Mouse (Mus musculus) layer of hippocampus, adult 11-12 months (tissue): ENCODE measurements at regions not wholly inside any gene's neighbourhood (a gene's known extent, or its start where the extent isn't known, plus 50 kb on each side); places are given as distances from the start of the nearest gene placed in this dataset.

Experiments used
- DNase-seq: peaks from one replicate; pipeline ENCODE4 v3.0.0; 2022; ENCODE audit warnings: low spot score

DNA sequence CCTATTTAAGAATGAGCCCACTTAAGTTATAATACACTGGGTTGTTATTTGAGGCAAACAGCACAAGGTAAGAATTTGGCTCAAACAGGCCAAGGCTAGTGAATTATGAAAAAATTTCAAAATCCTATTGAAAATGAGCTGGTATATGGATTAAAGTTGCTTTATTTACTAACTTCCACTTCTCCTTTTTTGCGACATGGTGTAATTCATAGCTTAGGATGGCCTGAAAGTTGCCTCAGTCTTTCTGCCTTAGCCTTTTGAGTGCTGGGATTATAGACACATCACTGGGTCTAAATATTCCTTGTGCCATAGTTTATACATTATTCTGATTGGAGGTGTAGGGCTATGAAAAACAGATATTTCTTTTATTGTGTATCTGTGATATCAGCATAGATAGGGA lies 81.9 kb downstream of the Edem1 start:
- DNase-seq: no peak

DNA sequence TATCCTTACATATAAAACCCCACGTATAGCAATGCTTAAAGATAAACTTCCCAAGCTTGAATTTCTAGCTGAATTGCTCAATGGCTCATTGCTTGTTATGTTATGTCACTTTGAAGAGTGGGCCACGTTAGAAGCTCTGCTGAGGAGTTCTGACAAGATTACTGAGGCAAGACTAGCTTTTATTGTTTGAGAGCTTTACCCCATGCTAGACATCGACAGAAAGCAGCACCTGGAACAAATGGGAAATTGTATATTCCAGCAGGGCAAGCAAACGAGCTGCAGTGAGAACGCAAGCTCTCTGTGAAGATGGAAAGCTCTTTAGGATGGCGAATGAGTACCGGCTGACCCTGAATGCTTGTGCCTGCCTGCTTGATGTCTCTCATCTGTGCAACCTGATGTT lies 84.1 kb downstream of the Edem1 start:
- no peak for DNase-seq

DNA sequence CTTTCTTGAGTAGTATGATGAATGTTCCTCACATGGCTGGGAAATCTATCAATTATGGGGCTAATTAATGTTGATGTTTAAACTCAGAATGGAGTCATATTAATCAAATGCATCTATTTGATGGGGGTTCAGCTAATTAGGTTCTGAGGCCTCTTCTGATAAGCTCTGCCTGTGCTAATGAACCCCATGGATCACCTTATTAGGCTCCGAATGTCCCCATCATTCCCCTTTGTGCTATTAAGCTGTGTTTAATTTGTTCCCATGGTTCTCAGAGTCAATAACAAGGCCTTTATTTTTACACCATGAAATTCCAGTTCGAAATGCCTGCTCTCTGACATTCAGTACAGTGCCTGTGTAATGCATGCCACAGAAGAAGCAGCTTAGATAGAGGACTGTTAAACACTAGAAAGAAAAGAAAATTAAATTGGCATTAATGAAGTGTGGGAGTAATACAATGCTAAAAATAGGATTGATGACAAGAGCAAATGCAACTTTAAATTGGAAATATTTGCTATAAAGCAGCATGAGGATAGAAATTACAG lies 91.0 kb downstream of the Edem1 start:
- no peak for DNase-seq

DNA sequence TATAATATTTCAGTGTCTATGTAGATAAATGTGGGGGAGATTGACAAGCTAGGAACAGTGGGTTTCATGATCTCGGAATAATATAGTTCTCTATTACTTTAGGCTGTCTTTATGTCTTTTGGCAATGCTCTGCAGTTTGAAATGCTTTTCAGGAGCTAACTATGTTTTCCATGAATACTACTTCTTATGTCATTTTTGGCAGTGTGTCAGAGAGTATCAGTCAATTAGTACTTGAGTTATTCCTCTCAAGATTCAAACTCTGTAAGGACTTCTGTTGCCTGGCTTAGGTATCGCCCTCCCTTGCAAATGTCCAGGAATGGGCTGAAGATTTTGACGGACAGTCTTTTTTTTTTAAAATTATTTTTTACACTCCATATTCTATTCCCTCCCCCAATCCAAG lies 92.7 kb downstream of the Edem1 start:
- no peak for DNase-seq

DNA sequence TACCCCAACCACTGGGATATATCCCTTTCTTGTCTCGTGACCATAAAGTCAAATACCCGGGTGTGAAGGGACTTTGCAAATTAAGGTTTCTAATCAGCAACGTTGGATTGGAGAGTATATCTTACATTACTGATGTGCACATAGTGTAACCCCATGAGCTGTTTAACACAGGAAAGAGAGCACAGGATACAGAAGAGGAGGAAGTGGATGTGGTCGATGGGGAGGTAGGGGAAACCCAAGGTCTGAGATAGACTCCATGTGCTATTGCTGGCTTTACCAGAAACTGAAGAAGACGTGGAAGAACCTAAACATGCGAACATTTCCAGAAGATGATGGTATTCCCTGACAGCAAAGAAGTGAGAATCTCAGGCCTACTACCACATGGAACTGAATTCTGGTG lies 94.1 kb downstream of the Edem1 start:
- no peak for DNase-seq

DNA sequence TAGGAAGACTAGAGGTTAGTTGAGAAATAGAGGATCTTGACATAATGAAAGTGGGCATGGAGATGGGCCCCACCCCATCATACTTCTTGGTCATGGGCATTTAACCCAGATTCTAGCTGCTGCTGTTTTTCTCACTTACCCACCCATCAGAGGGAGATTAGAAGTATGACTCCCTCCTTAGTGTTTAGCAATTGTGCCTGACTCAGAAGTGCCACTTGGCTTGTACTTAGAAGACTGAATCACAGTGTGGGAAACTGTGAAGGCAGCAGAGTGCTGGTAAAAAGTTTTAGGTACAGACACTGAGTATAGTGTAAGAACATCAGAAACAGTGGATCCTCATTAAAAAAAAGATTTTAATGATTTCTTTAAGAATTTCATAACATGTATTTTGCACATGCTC lies 100.5 kb downstream of the Edem1 start:
- no peak for DNase-seq

DNA sequence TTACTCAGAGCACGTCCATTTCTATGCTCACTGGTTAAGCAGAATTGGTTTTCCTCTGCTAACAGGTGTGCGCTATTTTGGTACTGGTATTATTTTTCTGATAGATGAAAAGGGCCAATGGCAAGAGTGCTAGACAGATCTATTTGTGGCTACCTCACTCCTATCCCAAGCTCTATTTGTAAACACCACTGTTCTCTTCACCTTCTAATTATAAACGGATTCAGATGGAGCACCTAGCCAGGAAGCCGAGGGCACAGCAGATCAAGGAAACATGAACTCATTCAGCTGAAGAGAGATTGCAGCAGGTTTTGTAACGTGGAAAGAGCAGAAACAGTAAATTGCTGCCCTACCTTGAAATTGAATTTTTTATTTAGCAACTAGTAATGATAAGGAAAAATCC lies 110.2 kb downstream of the Edem1 start:
- no peak for DNase-seq

DNA sequence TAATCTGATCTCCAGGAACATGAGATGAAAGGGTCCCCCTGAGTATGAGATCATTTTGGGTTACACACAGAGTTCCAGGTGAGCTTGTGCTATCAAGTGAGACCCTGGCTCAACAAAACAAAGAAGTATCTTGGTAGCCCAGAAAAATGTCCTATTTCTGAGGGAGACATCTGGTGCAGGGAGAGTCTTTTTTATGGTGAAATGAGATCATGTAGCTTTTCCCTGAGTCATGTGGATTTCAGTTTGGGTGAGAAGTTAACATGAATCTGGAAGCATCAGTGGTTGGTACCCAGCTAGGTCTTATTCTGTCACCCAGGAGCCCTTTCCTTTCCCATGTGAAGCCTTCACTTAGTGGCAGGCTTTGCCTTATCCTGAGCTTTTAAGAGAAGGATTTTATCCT lies 113.8 kb downstream of the Edem1 start:
- DNase-seq: no peak

DNA sequence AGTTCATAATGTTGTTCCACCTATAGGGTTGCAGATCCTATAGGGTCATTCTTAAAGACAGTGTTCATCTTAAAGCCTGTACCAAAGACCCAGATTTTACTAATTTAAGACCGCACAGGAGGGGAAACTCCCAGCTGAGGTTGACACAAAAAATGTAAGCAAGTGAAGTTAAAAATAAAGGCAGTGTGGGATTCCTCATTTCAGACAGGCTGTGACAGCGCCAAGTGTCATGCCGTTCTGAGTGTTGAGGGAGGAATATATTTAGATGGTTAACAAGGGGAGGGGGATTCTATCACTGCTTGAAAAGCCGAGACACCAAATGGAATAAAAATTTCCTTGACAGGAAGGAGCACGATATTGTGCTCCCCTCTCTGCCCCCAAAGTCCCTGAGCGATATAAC lies 123.9 kb downstream of the Edem1 start:
- no peak for DNase-seq

DNA sequence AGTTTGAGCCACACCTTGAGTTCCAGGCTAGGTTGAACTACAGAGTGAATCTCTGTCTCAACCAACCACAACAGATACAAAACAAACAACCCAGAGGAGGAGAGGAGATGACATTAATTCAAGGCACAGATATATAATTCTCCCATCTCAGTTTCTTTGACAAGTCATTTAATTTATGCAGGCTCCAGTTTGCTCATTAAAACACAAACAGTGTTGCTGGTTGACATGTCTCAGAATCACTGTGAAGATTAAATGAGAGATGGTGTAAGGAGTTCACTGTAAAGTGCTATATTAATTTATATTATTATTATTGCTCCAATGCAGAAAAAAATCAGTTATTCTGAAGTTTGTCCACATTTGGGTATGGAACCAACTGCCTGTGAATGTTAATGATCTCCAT lies 134.4 kb downstream of the Edem1 start:
- DNase-seq: no peak

DNA sequence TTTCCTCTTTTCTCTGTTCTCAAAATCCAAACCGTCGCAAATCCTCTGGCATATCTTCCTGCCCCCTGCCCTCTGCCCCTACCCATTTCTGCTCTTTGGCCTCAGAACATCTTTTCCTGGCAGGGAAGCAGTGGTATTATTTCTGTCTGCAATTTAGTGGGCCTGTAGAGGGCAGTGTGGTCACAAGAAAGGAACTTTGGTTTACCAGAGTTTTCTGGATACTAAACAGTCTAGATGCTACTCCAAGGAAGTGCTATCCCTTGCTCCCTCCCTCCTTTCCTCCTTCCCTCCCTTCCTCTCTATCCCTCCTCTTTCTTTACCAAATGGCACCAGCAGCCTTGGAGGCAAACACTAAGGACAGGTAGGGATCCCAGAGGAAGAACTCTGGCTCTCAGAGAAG lies 134.9 kb downstream of the Edem1 start:
- DNase-seq: peak; percentile 81

DNA sequence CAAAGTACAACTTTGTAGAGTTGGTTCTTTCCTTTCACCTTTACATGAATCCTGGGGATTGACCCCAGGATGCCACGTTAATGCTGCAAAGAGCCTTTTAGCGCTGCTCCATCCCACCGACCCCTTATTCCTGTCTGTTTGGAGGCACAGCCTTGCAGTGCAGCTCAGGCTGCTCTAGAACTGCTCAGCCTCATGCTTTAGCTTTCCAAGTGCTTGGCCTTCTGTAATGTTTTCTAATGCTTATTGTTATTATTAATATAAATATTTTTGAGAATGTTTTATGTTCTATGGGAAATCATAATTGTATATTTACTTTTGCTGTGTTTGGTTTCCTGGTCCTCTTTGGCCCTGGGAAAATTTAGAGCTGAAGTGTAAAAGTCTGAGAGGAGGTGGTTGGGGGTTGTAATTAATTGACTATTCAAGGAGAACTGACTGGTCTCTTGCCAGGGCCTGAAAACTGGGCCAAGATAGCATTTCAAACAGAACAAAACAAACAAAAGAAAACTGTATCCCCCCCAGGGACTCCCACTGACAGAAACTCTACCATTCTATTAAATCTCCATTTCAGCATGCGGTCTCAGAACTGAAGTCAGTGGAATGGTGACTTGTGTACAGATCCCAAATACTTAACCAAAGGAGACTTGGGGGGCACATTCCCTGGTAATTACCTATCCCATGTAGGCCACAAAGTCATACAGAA lies 141.2 kb downstream of the Edem1 start:
- DNase-seq: no peak

DNA sequence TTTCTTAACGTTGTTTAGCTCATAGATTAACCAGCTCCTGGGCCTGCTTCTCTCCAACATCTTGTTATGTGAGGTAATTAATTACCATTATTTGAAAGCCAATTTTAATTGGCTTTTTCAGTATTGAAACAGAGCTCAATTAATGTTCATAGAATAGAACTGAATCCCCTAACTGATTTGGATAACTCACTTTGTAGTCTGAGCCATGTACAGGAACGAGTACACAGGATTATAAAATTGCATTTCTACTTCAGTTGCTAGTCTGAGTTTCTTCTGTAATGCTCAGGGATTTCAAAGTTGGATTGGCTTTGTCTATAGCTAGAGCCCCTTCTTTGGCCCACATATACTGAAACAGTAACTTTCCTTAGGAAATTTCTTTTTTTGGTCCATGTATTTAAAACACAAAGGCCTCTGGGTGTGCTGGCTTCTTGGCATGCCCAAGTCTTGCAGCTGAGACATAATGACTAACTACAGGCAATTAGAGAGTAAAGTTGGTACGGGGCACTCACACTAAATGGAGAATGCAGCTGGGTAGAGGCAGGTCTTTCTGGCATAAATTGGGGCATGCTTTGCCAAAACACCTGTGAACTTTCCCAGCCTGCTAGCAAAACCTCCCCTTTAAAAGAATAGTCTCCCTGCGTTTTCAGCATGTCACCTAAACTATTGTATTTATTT lies 143.1 kb downstream of the Edem1 start:
- no peak for DNase-seq

DNA sequence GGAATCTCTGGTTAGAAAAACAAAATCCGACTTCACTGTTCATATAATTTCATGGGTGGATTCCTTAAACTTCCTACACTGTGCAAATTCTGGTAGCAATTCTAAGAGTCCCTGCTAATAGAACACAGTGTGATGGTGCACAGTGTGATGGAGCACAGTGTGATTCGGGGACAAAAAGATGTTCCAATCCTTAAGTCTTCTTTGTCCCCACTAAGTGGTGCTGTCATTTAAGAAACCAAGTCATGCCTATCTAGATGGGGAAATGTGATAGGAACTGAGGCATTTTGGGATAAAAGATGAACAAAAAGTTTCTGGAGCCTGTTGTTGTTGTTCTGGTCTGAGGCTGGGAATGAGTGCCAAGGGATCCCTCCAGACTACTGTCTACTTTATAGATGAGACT lies 145.3 kb downstream of the Edem1 start:
- peak; percentile 0 for DNase-seq

DNA sequence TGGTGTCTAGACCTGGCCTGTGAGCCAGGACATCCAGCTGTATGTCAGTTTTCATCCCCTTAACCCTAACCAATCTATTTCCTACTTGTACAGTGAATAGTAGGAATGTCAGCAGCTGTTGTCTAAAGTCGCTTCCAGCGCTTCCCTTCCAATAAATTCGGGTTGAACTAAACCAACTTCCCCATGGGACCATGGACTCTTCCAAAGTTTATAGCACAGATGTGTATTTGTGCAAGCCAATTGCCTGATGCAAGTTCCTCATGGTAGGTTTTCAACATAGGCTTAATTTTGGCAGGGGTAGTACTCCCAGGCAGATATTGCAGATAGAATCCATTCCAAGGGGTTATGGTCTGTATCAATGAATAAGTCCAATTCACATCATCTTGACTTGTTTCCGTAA lies 161.1 kb downstream of the Edem1 start:
- DNase-seq: no peak

DNA sequence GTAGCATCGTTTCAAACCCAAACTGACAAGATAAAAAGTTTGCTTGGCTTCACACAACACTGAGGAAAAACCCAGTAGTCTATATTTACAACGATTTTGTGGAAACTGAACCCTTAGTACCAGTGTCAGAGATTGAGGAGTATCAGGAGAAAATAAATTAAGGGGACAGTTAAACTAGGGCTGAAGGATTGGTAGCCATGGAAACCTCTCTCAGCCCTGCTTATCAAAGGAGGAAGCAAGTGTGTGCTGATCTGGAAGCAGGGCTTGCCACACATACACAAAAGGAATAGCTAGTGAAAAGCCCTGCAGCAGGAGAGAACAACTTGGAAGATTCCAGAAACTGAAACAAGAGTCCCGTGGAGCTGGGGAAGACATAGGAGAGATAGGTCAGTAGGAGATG lies 165.3 kb downstream of the Edem1 start:
- DNase-seq: no peak

DNA sequence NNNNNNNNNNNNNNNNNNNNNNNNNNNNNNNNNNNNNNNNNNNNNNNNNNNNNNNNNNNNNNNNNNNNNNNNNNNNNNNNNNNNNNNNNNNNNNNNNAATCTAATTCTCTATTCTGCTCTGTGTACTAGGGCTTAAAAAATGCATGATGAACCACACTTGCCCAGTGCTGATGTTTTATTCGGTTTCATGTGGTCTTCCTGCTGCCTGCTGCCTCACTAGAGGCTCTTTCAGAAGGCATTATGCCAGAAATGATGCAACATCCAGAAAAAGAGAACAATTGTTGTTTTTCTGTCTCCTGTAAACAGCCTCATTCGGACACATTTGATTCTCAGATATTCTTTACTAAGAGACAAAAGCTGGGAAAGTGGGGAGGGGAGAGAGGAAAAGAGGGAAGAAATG lies 176.0 kb downstream of the Edem1 start:
- DNase-seq: no peak

DNA sequence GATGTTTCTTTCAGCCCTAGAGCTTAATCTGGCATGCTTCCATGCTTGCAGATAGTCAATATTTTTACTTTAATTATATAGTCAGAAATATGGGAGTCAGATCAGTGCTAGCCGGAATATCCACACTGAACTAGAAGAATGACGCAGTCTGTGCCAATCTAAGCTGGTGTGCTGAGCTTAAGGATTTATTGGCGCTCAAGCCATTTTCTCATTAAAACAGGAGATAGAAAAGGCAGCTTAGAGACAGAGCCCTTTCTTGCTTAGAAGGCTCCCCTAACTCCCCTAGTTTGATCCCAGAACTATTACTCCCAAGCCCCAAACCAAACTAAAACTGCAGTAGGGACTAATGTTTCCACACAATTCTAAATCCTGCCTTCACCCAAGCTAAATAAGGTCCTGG lies 180.9 kb downstream of the Edem1 start:
- no peak for DNase-seq

DNA sequence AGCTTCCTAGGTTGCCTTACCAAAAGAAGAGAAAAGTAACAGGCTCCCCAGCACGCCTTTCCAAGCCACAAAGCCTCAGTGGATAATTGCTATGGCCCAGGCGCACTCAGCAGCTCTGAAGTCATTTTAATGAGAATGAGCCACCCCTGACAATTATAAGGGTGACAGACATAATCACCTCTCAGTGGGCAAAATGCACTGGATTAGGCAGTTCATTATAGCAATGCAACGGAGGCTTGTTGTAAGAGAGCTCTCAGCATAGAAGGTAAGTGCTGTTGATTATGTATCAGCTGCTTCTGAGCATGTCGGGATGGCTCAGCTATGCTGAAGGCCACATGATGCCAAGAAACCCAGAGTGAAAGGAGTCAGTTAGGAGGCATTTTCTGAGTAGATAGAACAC lies 181.4 kb downstream of the Edem1 start:
- no peak for DNase-seq

DNA sequence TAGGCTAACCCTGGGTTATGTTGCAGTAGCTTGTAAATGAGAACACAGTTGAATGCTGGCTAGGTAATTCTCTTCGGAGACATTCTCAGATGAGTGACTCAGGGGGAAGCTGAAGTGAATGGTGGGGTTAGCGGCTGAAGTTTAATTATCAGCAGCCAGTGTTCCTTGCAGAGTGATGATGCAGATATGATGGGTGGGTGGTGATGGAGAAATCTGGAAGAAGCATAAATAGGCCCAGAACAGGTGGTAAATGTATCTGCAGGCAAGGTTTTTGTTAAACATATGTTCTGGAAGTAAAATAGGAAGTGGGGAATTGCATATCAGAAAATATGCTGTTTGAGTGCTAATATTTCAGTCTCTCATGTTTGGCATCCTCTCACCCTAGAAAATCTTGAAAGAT lies 191.3 kb downstream of the Edem1 start:
- peak; percentile 30 for DNase-seq
